In the genomic region with DNA sequence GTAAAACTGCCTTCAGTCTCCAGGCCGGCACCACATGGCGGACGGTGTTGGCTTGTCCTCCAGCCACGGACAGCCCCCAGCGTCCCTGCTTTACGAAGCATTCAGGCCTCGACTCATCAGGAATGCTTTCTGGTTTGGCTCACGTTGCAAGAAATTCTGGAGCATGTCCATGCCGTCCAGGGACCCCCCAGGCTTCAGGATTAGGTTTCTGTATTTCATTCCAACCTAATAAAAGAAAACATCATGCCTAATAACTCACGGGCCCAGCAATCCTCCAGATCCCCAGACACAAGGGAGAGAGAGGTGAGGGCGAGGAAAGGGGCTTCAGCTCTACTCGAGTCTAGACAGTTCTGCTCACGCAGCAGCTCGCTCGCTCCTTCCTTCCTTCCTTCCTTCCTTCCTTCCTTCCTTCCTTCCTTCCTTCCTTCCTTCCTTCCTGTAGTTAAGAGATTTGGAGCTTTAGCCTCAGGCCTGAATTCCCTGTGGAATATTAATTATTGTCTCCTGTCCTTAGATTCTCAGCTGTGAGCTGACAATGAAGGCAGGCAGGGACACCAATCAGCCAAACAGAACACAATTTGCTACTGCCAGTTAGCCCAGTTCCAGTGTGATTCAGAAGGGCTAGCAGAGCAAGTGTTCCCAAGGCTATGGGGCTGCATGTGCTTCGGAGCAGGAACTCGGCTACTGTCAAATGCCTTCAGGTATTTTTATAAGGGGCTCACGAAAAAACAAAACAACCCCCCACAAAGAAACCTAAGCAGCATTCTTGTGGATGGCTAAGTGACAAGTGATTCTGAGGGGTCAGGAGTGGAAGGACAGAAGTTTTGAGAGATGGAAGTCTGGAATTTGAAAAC, we compare ENCODE assay signal across 7 mouse cellular contexts.
DNase-seq lines count a peak whose midpoint lies in the region; ATAC-seq and TF ChIP-seq lines count a peak whose summit lies in the region.

No protein-coding gene starts in this region.

- no peaks in the 10 kb centered on the region for H3K9me3 ChIP-seq in kidney, embryonic 14.5 days (ENCODE audit: control insufficient read depth, low read length)
- no peaks in the 10 kb centered on the region for H3K9me3 ChIP-seq in heart, embryonic 15.5 days (replicated peaks)
- 0 out of 2 replicates have a peak, but pooled peaks cover 1% of the 10 kb centered on the region for H3K9me3 ChIP-seq in liver, postnatal 0 days (ENCODE audit: low read length)

- H3K4me1 ChIP-seq in kidney, embryonic 14.5 days (ENCODE audit: control insufficient read depth, insufficient read depth, low read length), result peaks cover 16% of the 10 kb centered on the region
- H3K4me1 ChIP-seq in brown adipose tissue, adult 24 weeks (ENCODE audit: control insufficient read depth, insufficient read depth, insufficient read length, low read length), result peaks cover 4% of the 10 kb centered on the region; the same call in 1 of the 2 replicates
- peaks cover 9% of the 10 kb centered on the region; the same call in 1 of the 2 replicates for H3K4me1 ChIP-seq in heart, embryonic 15.5 days (replicated peaks)
- H3K4me1 ChIP-seq in liver, postnatal 0 days (ENCODE audit: insufficient read depth), result peaks cover 8% of the 10 kb centered on the region

- no peak for TF ChIP-seq EP300 in liver, postnatal 0 days (IDR thresholded peaks at IDR 0.05; ENCODE audit: low read depth)

- H3K4me2 ChIP-seq in kidney, embryonic 14.5 days (replicated peaks; ENCODE audit: low read depth, low read length), result no peak overlapping the region
- peak overlapping the region; percentile 10; the same call in 1 of the 2 replicates for H3K4me2 ChIP-seq in heart, embryonic 15.5 days
- no peak overlapping the region for H3K4me2 ChIP-seq in liver, postnatal 0 days (ENCODE audit: low read depth, low read length)

- peak overlapping the region; percentile 84 for H3K27ac ChIP-seq in kidney, embryonic 14.5 days (ENCODE audit: low read depth, low read length)
- H3K27ac ChIP-seq in brown adipose tissue, adult 24 weeks (replicated peaks; ENCODE audit: low read depth, low read length), result peak overlapping the region; percentile 1; the same call in 1 of the 2 replicates
- H3K27ac ChIP-seq in heart, embryonic 15.5 days, result peak overlapping the region; percentile 62
- peak overlapping the region; percentile 22; the same call in 1 of the 2 replicates for H3K27ac ChIP-seq in liver, postnatal 0 days (ENCODE audit: low read depth)

- H3K27me3 ChIP-seq in kidney, embryonic 14.5 days (ENCODE audit: control insufficient read depth, insufficient read depth, low read length), result no peaks in the 10 kb centered on the region
- H3K27me3 ChIP-seq in heart, embryonic 15.5 days, result no peaks in the 10 kb centered on the region
- H3K27me3 ChIP-seq in liver, postnatal 0 days (ENCODE audit: insufficient read depth, low read length), result no peaks in the 10 kb centered on the region

- H3K9ac ChIP-seq in kidney, embryonic 14.5 days (ENCODE audit: low read depth, low read length), result no peak overlapping the region
- H3K9ac ChIP-seq in heart, embryonic 15.5 days, result no peak overlapping the region
- H3K9ac ChIP-seq in liver, postnatal 0 days (replicated peaks), result no peak overlapping the region

- H3K36me3 ChIP-seq in kidney, embryonic 14.5 days (ENCODE audit: control insufficient read depth, insufficient read depth, low read length), result no peaks in the 10 kb centered on the region
- 0 out of 2 replicates have a peak, but pooled peaks cover under 1% of the 10 kb centered on the region for H3K36me3 ChIP-seq in heart, embryonic 15.5 days
- no peaks in the 10 kb centered on the region for H3K36me3 ChIP-seq in liver, postnatal 0 days (replicated peaks; ENCODE audit: insufficient read depth, low read length)

- TF ChIP-seq CTCF in liver, postnatal 0 days (IDR thresholded peaks at IDR 0.05; ENCODE audit: low read depth), result no peak

- WGBS in kidney, embryonic 14.5 days, result 27% methylated on average over 18 of the region's 18 CpGs
- 47% methylated on average over 18 of the region's 18 CpGs for WGBS in heart, embryonic 15.5 days
- 71% methylated on average over 18 of the region's 18 CpGs for WGBS in liver, postnatal 0 days (ENCODE audit: insufficient replicate concordance)

- peak; percentile 73; the same call in 1 of the 2 replicates for ATAC-seq in kidney, embryonic 14.5 days (ENCODE audit: low FRiP score, low TSS enrichment)
- no peak for ATAC-seq in heart, embryonic 15.5 days (replicated peaks; ENCODE audit: insufficient number of reproducible peaks, insufficient read depth, low FRiP score, low read depth)
- ATAC-seq in liver, postnatal 0 days, result no peak

- no peak overlapping the region for H3K4me3 ChIP-seq in kidney, embryonic 14.5 days (ENCODE audit: low read length)
- no peak overlapping the region for H3K4me3 ChIP-seq in brown adipose tissue, adult 24 weeks (ENCODE audit: insufficient read depth, low read depth, low read length)
- H3K4me3 ChIP-seq in heart, embryonic 15.5 days, result no peak overlapping the region
- H3K4me3 ChIP-seq in liver, postnatal 0 days (ENCODE audit: low read depth, low read length), result no peak overlapping the region

- no peak for DNase-seq in kidney, adult 11 months
- DNase-seq in liver, postnatal 0 days, result no peak
- DNase-seq in right cerebral cortex, postnatal 36 days (ENCODE audit: low spot score in 2 of 2), result no peak
- DNase-seq in cerebellum, adult 8-10 months, result no peak

Comparison
In these comparisons a context has a peak if more than half of its experiments do, and no peak if none do; other contexts are left out.
1. H3K27ac ChIP-seq: peak in every context shown above with its lines; median percentile 84 in kidney, embryonic 14.5 days; 62 in heart, embryonic 15.5 days; 22 in liver, postnatal 0 days; 1 in brown adipose tissue, adult 24 weeks.